Mouse (Mus musculus) ES-Bruce4 (cell line): ENCODE measurements around the gene Tmem183a. TPM values are rescaled to one million over a fixed set of nuclear protein-coding genes. Genes with fewer than 3 reads are reported as not detected.
A peak's percentile ranks its signal among the peaks of the same experiment; 100 is the strongest.

Experiments used
- H3K27ac ChIP-seq: 2 replicates; pipeline ENCODE4 v1.5.1; 2012; ENCODE audit warnings: low read length, inconsistent platforms; ENCODE audit not compliant: insufficient read depth
- H3K27me3 ChIP-seq: 2 replicates; pipeline ENCODE4 v1.6.1; 2012; ENCODE audit warnings: mild to moderate bottlenecking, low read length, inconsistent platforms; ENCODE audit not compliant: control insufficient read depth, poor library complexity, insufficient read depth, severe bottlenecking
- H3K36me3 ChIP-seq: 2 replicates; pipeline ENCODE4 v1.6.1; 2012; ENCODE audit warnings: inconsistent platforms, mild to moderate bottlenecking, low read length, moderate library complexity; ENCODE audit not compliant: control insufficient read depth, poor library complexity, insufficient read depth, severe bottlenecking
- H3K4me1 ChIP-seq: one replicate; pipeline ENCODE4 v1.8.1; 2011; ENCODE audit warnings: low read length; ENCODE audit not compliant: control insufficient read depth, insufficient read depth
- H3K4me3 ChIP-seq: 2 replicates; pipeline ENCODE4 v1.5.1; 2011; ENCODE audit warnings: low read depth, mild to moderate bottlenecking, low read length
- H3K9ac ChIP-seq: 2 replicates; pipeline ENCODE4 v1.6.1; 2012; ENCODE audit warnings: low read depth, mild to moderate bottlenecking, inconsistent platforms; ENCODE audit not compliant: poor library complexity, severe bottlenecking
- H3K9me3 ChIP-seq: replicated peaks from 2 replicates; pipeline ENCODE4 v1.6.1; 2012; ENCODE audit warnings: mild to moderate bottlenecking, low read length, inconsistent platforms; ENCODE audit not compliant: control insufficient read depth, poor library complexity, insufficient read depth, severe bottlenecking
- CTCF ChIP-seq: IDR thresholded peaks from one replicate; pipeline ENCODE4 v1.8.1; 2011; ENCODE audit warnings: low read depth, low read length
- EP300 ChIP-seq: IDR thresholded peaks from 2 replicates; pipeline ENCODE4 v1.6.1; 2011; ENCODE audit warnings: low read depth, low read length; ENCODE audit not compliant: insufficient read depth
- POLR2A ChIP-seq: IDR thresholded peaks from one replicate; pipeline ENCODE4 v1.8.1; 2011; ENCODE audit warnings: low read length; ENCODE audit not compliant: insufficient read depth
- polyA plus RNA-seq: library from polyadenylated mRNA; stranded (reverse); fragments of >200 nt; gene quantifications from 2 replicates; pipeline ENCODE4 v1.2.4, GENCODE M21; 2011; ENCODE audit warnings: low read depth; ENCODE audit not compliant: missing spikeins, insufficient read depth, insufficient read length

Tmem183a gene
- polyA plus RNA-seq, 1 experiment, result 105 TPM

GRCm38 (mm10) chr1:134332770-134333271 is 29.0 kb downstream of the Tmem183a start, which contains the start of gene Ppfia4:
Gene Ppfia4, minus strand, starts transcription at chr1:134332928.
- no peaks in the 10 kb centered on the region for H3K4me1 ChIP-seq
- no peaks in the 10 kb centered on the region for H3K27me3 ChIP-seq
- no peak for TF ChIP-seq CTCF
- TF ChIP-seq EP300, result no peak
- TF ChIP-seq POLR2A, result no peak
- no peaks in the 10 kb centered on the region for H3K9me3 ChIP-seq
- no peaks in the 10 kb centered on the region for H3K36me3 ChIP-seq
- H3K27ac ChIP-seq, result no peak within 1 kb of the TSS
- H3K9ac ChIP-seq, result no peak within 1 kb of the TSS
- H3K4me3 ChIP-seq, result no peak within 1 kb of the TSS

GRCm38 (mm10) chr1:134331879-134332635 is 29.7 kb downstream of the Tmem183a start:
- no peak for TF ChIP-seq POLR2A
- peak; percentile 59 for TF ChIP-seq CTCF
- no peak overlapping the region for H3K9ac ChIP-seq

GRCm38 (mm10) chr1:134326841-134327346 is 34.9 kb downstream of the Tmem183a start:
- no peaks in the 10 kb centered on the region for H3K27me3 ChIP-seq
- peak overlapping the region; percentile 57 for H3K4me3 ChIP-seq
- no peaks in the 10 kb centered on the region for H3K9me3 ChIP-seq
- H3K4me1 ChIP-seq, result no peaks in the 10 kb centered on the region
- H3K27ac ChIP-seq, result no peak overlapping the region
- no peak for TF ChIP-seq POLR2A
- no peak for TF ChIP-seq CTCF
- no peak for TF ChIP-seq EP300
- H3K36me3 ChIP-seq, result no peaks in the 10 kb centered on the region
- no peak overlapping the region for H3K9ac ChIP-seq

More at GRCm38 (mm10) chr1:134331879-134332635, 29.7 kb downstream of the Tmem183a start:
- Histone ChIP-seq H3K36me3 (no peaks in the 10 kb centered on the region), H3K27ac (no peak overlapping the region), H3K9me3 (no peaks in the 10 kb centered on the region), H3K27me3 (no peaks in the 10 kb centered on the region), H3K4me3 (no peak overlapping the region), H3K4me1 (no peaks in the 10 kb centered on the region)

GRCm38 (mm10) chr1:134322591-134322990 is 39.2 kb downstream of the Tmem183a start:
- Histone ChIP-seq H3K27ac (no peak overlapping the region), H3K4me1 (no peaks in the 10 kb centered on the region), H3K9ac (no peak overlapping the region), H3K36me3 (no peaks in the 10 kb centered on the region), H3K4me3 (no peak overlapping the region), H3K27me3 (no peaks in the 10 kb centered on the region), H3K9me3 (no peaks in the 10 kb centered on the region)
- TF ChIP-seq POLR2A, result no peak
- TF ChIP-seq CTCF, result peak; percentile 15

GRCm38 (mm10) chr1:134320691-134321301 is 41.0 kb downstream of the Tmem183a start:
- H3K27me3 ChIP-seq, result no peaks in the 10 kb centered on the region
- H3K36me3 ChIP-seq, result peaks cover 2% of the 10 kb centered on the region; the same call in 1 of the 2 replicates
- no peak overlapping the region for H3K4me3 ChIP-seq
- TF ChIP-seq CTCF (no peak), EP300 (no peak), POLR2A (no peak)
- no peaks in the 10 kb centered on the region for H3K9me3 ChIP-seq
- no peak overlapping the region for H3K9ac ChIP-seq
- H3K27ac ChIP-seq, result no peak overlapping the region
- H3K4me1 ChIP-seq, result no peaks in the 10 kb centered on the region

DNA sequence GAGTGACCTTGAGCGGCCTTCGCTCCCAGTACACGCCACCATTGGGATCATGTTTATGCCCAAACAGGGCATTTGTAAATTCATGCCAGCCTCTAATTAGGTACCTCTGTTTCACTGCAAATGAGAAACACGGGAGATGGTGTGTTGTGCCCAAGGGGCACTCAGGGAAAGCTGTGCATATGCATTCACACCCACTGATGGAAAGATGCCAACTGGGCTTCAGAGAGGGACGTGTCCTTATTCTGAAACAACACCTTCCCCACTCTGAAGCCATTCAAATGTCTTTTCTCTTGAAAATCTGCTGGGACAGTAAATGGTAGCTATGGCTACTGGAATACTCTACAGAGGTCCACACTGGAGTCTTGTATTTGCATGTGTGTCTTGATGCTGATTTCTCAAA is 43.5 kb downstream of the Tmem183a start:
- no peak overlapping the region for H3K4me3 ChIP-seq
- peaks cover 2% of the 10 kb centered on the region; the same call in 1 of the 2 replicates for H3K36me3 ChIP-seq
- TF ChIP-seq POLR2A, result no peak
- no peak for TF ChIP-seq CTCF
- no peak for TF ChIP-seq EP300
- no peaks in the 10 kb centered on the region for H3K9me3 ChIP-seq
- no peak overlapping the region for H3K27ac ChIP-seq
- H3K9ac ChIP-seq, result no peak overlapping the region
- no peaks in the 10 kb centered on the region for H3K27me3 ChIP-seq
- H3K4me1 ChIP-seq, result no peaks in the 10 kb centered on the region
